9 mouse cellular contexts compared by ENCODE assay signal in genomic region chr15:85233251-85233611, GRCm38 (mm10). TPM values are rescaled to one million over a fixed set of nuclear protein-coding genes. Genes with fewer than 3 reads are reported as not detected.
DNase-seq lines count a peak whose midpoint lies in the region; ATAC-seq lines count a peak whose summit lies in the region.
"Had no signal": no experiment of that assay in that cellular context is flagged by ENCODE, and none has a peak within 500 bp of the region (broad histone marks: within the 10 kb centered on the region; RNA-seq: fewer than 3 reads in every experiment).

No protein-coding gene starts in this region.

- ATAC-seq in liver, embryonic 16.5 days (ENCODE audit: low read depth) = peak; percentile 30; the same call in 1 of the 2 replicates

- DNase-seq in kidney, adult 9 months = peak; percentile 32
- DNase-seq in kidney, postnatal 25 days = no peak
- DNase-seq in R1 (ENCODE audit: low read depth, low spot score) = peak; percentile 74
- peak; percentile 68 to 78 for DNase-seq in thymus, postnatal 36 days
- no peak for DNase-seq in layer of hippocampus, adult 9-11 months
- DNase-seq in frontal cortex, adult 2 months (ENCODE audit: extremely low spot score in 1 of 2, low spot score in 1 of 2) = no peak
- DNase-seq in urinary bladder, adult 2 months (ENCODE audit: low spot score) = no peak

- 26% methylated on average over 4 of the region's 4 CpGs for WGBS in liver, embryonic 16.5 days (ENCODE audit: insufficient replicate concordance)

- no peaks in the 10 kb centered on the region for H3K27me3 ChIP-seq in liver, embryonic 16.5 days (ENCODE audit: control insufficient read depth, insufficient read depth, low read depth, low read length)

- no peak overlapping the region for H3K9ac ChIP-seq in liver, embryonic 16.5 days (ENCODE audit: low read depth, low read length)
- H3K9ac ChIP-seq: liver, embryonic 14.5 days had no signal

- no peaks in the 10 kb centered on the region; the same call in 1 of the 2 replicates for H3K4me1 ChIP-seq in liver, embryonic 16.5 days (ENCODE audit: control insufficient read depth, low read depth, low read length)

- H3K36me3 ChIP-seq in liver, embryonic 16.5 days (ENCODE audit: control insufficient read depth, insufficient read depth) = no peaks in the 10 kb centered on the region

- H3K4me3 ChIP-seq in liver, embryonic 16.5 days (ENCODE audit: low read depth, low read length) = no peak overlapping the region

- no peak overlapping the region for H3K27ac ChIP-seq in liver, embryonic 16.5 days (ENCODE audit: low read length)
- H3K27ac ChIP-seq: liver, embryonic 14.5 days had no signal

- H3K9me3 ChIP-seq in liver, embryonic 16.5 days (replicated peaks; ENCODE audit: control insufficient read depth, low read length) = no peaks in the 10 kb centered on the region

- H3K4me2 ChIP-seq in liver, embryonic 16.5 days (ENCODE audit: low read depth, low read length) = no peak overlapping the region

RNA-seq across cellular contexts. Expression of gene Fbln1, which starts 27.5 kb away (rescaled TPM):
- 4.9 and 7.0 TPM in 2 replicates for polyA plus RNA-seq in liver, embryonic 16.5 days (2015; fragmentation: Nextera tagmentation; extraction: Ambion mirVana)
- polyA plus RNA-seq in frontal cortex, adult 2 months (2012; rRNA removed) = 10.6 and 11.9 TPM in 2 replicates
- 489 and 829 TPM in 2 replicates for polyA plus RNA-seq in urinary bladder, adult 2 months (2012; rRNA removed)

Comparison
In these comparisons a context has a peak if more than half of its experiments do, and no peak if none do; other contexts are left out.
1. DNase-seq: peak in kidney, adult 9 months (single experiment), R1 (single experiment) and thymus, postnatal 36 days (2 of 2); none in kidney, postnatal 25 days (0 of 2), layer of hippocampus, adult 9-11 months (single experiment), frontal cortex, adult 2 months (0 of 2) and urinary bladder, adult 2 months (single experiment).
2. RNA of gene Fbln1, which starts 27.5 kb away (polyA plus RNA-seq): 489 to 829 TPM in urinary bladder, adult 2 months; 10.6 to 11.9 TPM in frontal cortex, adult 2 months and 4.9 to 7.0 TPM in liver, embryonic 16.5 days; every median in the first group is over 10 times any median in the second.